Mouse (Mus musculus) limb, embryonic 10.5 days (tissue): Measurements from ENCODE around the gene Mier3. TPM values are rescaled to one million over a fixed set of nuclear protein-coding genes. Genes with fewer than 3 reads are reported as not detected.

Source experiments
- DNase-seq: peaks from one replicate; pipeline ENCODE4 v3.0.0-alpha.2; 2017; ENCODE audit warnings: low spot score
- H3K27ac ChIP-seq: fragments of 300-500 bp; sonication (generic); 2 replicates; pipeline ENCODE4 v1.5.1; 2016; ENCODE audit warnings: mild to moderate bottlenecking
- H3K27me3 ChIP-seq: fragments of 300-500 bp; sonication (generic); 2 replicates; pipeline ENCODE4 v1.6.1; 2016; ENCODE audit warnings: low read depth, mild to moderate bottlenecking; ENCODE audit not compliant: poor library complexity, severe bottlenecking
- H3K36me3 ChIP-seq: fragments of 300-500 bp; sonication (generic); 2 replicates; pipeline ENCODE4 v1.6.1; 2016; ENCODE audit warnings: mild to moderate bottlenecking, moderate library complexity
- H3K4me1 ChIP-seq: fragments of 300-500 bp; sonication (generic); 2 replicates; pipeline ENCODE4 v1.6.1; 2016
- H3K4me3 ChIP-seq: fragments of 300-500 bp; sonication (generic); 2 replicates; pipeline ENCODE4 v1.5.1; 2016; ENCODE audit warnings: mild to moderate bottlenecking, moderate library complexity
- H3K9me3 ChIP-seq: fragments of 300-500 bp; sonication (generic); replicated peaks from 2 replicates; pipeline ENCODE4 v1.6.1; 2016; ENCODE audit warnings: mild to moderate bottlenecking
- WGBS: fragments of 180-500 bp; shearing (Covaris S2); methylation state at CpG from one replicate; pipeline ENCODE4 v1.1.7; 2016; 5-methylcytosine and 5-hydroxymethylcytosine counted together
- polyA plus RNA-seq: library from polyadenylated mRNA; unstranded; fragments of >200 nt; fragmentation: Nextera tagmentation; extraction: Ambion mirVana; gene quantifications from 2 replicates; pipeline ENCODE4 v1.2.1, GENCODE M21; 2016

The Mier3 gene
- polyA plus RNA-seq, 1 experiment from 2014 or later: 21.7 TPM

GRCm38 (mm10) chr13:111762526-111762925 lies 81.7 kb downstream of the Mier3 start:
- no peaks in the 10 kb centered on the region for H3K27me3 ChIP-seq
- H3K27ac ChIP-seq: no peak overlapping the region
- H3K4me3 ChIP-seq: no peak overlapping the region
- DNase-seq: no peak
- H3K9me3 ChIP-seq: no peaks in the 10 kb centered on the region
- H3K4me1 ChIP-seq: no peaks in the 10 kb centered on the region
- H3K36me3 ChIP-seq: peaks cover 99% of the 10 kb centered on the region
- 96% methylated on average over 12 of the region's 12 CpGs for WGBS

Other genes starting within 250 kb of the Mier3 start
- gene Gpbp1, start 190.9 kb upstream of the Mier3 start, polyA plus RNA-seq: 75.7 and 95.4 TPM in 2 replicates
- gene Gm49496, start 131.0 kb upstream of the Mier3 start, polyA plus RNA-seq: not detected in 2 replicates
- not detected in 2 replicates for gene Gm10198, start 88.2 kb upstream of the Mier3 start, polyA plus RNA-seq
- gene Map3k1, start 128.0 kb downstream of the Mier3 start, polyA plus RNA-seq: 14.9 and 15.6 TPM in 2 replicates